Mouse (Mus musculus): Measurements from ENCODE around the gene Il12rb2. TPM values are rescaled to one million over a fixed set of nuclear protein-coding genes. Genes with fewer than 3 reads are reported as not detected.

Il12rb2 gene
- total RNA-seq, 1 experiment from 2014 or later, result 28.7 TPM

DNA sequence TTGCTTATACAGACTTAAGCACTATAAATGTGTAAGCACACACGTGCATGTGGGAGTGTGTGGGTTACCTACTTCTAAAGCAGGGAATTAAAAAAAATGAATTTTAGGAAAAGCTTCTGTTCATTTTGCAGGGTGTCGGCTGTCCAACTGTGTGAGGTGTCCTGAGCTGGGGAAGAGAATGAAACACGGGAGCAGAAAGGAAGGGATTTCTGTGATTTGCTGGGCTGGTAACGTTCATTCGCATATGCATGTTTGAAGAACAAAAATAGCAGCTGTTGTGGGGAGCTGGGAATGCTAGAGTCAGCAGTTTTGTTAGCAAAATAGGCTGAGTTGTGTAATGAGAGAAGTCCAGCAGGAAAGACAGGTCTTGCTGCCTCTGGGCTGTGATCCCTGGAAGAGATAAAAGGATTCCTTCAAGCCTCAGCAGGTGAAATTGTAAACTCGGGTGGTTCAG lies 75.3 kb downstream of the Il12rb2 start:
- ATAC-seq (replicated peaks; ENCODE audit: insufficient number of reproducible peaks, low FRiP score, low TSS enrichment, poor library complexity, severe bottlenecking), result no peak

DNA sequence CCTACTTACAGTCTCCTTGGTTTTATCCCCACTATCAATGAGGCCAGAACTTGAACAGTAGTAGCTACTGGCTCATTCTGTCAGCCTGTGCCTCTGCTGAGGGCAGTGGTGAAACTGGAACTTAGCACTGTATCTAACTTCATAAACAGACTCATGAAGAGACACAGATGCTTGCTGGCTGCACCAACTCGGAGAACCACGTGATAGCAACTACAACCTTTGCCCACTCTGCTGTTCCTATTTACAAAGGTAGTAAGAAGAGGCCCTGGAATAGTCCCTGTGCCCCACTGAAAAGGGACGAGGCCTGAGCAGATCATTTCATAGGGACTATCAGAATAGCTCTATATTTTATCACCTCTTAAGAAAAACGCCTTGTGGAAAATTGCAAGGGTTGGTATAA lies 75.7 kb downstream of the Il12rb2 start:
- no peak for ATAC-seq (replicated peaks; ENCODE audit: insufficient number of reproducible peaks, low FRiP score, low TSS enrichment, poor library complexity, severe bottlenecking)

DNA sequence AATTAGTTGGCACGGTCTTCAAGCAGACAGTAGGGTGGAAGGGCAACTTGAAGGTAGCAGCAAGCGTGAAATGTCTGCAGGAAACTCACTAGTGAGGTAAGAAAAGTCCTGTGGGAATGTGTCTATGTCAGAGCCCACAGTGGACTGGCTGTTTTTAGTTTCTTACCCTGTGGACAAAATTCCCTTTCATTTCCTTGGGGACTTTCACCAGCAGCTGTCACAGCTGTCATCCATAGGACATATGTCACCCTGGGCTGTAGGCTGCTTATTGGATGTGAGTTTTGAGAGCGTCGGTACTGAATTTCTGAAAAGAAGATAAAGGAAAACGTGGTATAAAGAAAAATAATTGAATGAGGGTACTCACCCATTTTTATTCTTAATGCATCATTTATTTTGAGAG lies 77.2 kb downstream of the Il12rb2 start:
- no peak for ATAC-seq (replicated peaks; ENCODE audit: insufficient number of reproducible peaks, low FRiP score, low TSS enrichment, poor library complexity, severe bottlenecking)

DNA sequence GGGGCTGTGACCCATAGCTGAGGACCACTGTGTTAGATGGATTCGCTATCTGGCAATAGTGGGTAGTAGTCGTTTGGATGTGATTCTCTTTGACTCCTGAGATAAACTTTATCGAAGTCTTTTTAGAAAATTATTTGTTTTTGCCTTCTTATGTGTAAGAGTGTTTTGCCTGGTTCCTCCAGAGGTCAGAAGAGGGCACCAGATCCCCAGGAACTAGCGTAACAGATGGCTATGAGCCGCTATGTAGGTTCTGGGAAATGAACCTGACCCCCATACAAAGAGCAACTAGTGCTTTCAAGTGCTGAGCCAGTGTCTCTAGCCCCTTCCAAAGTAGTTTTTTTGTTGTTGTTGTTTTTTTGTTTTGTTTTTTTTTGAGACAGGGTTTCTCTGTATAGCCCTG lies 79.9 kb downstream of the Il12rb2 start:
- no peak for ATAC-seq (replicated peaks; ENCODE audit: insufficient number of reproducible peaks, low FRiP score, low TSS enrichment, poor library complexity, severe bottlenecking)

DNA sequence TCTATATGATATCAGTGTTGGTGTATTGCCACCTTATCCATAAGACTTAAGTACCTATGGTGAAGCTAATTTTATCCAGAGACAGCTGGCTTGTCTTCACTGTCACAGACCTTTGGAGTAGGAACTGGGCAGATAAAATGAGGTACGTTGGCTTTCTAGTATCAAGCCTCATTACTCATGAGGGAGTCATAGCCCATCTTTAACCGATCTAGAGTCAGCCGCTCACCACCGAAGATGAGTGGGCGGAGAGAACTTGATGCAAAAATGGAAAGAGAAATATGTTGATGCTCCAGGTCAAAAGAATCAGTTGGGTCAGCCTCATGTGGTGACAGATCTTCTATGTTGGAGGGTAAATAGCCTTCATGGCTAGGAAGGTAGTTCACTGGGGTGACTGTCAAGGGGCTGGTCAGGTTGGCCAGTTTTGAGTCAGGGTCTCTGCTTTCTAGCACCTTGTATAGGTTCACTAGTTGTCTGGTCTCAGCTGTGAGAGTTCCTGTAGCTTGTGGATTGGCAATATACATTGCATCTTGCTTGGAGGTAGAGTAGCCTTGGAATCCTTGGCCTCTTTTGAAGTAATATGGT lies 83.9 kb downstream of the Il12rb2 start:
- no peak for ATAC-seq (replicated peaks; ENCODE audit: insufficient number of reproducible peaks, low FRiP score, low TSS enrichment, poor library complexity, severe bottlenecking)

DNA sequence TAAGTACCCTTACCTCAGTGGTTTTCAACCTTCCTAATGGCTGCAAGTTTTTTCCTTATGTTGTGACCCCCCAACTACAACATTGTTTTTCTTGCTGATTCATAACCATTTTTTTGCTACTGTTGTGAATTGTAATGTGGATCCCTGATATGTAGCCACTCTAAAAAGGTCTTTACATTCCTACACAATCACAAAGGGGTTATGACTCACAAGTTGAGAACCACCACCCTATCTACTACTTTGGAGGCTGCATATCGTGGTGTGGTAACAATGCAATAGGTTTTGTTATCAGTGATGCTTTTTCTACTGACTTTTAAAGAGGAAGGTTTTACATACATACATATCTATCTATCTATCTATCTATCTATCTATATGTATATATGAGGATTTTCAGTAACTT lies 93.1 kb downstream of the Il12rb2 start:
- no peak for ATAC-seq (replicated peaks; ENCODE audit: insufficient number of reproducible peaks, low FRiP score, low TSS enrichment, poor library complexity, severe bottlenecking)

DNA sequence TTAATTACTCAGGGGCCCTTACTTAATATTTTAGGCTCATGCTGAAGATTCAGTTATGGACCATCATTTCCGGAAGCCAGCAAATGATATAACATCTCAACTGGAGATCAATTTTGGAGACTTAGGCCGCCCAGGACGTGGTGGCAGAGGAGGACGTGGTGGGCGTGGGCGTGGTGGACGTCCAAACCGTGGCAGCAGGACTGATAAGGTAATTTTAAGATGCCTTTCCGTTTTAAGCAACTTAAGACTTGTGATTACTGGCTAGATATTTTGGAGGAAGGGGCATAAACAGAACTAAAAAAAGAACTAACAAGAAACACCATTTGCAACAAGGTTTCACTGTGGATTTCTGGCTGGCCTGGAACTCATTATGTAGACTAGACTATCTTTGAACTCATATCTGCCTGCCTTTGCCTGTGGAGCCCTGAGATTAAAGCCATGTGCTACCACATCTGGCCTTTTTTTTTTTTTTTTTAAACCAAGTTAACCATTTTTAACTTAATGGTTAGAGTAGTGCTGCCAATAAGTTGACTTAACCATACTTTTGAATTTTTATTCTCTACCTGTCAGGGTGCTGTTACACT lies 94.3 kb downstream of the Il12rb2 start:
- ATAC-seq (replicated peaks; ENCODE audit: insufficient number of reproducible peaks, low FRiP score, low TSS enrichment, poor library complexity, severe bottlenecking), result no peak

DNA sequence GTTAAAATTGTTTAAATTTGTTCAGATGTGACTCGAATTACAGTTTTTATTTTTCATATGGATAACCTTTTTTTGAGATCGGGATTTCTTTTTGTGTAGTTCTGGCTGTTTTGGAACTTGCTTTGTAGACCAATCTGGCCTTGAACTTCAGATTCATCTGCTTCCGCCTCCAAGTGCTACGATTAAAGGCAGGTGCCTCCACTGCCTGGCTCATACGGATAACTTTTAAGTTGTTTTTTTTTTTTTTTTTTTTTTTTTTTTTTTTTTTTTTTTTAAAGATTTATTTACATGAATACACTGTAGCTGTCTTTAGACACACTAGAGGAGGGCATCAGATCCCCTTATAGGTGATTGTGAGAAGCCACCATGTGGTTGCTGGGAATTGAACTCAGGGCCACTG lies 98.0 kb downstream of the Il12rb2 start:
- no peak for ATAC-seq (replicated peaks; ENCODE audit: insufficient number of reproducible peaks, low FRiP score, low TSS enrichment, poor library complexity, severe bottlenecking)

DNA sequence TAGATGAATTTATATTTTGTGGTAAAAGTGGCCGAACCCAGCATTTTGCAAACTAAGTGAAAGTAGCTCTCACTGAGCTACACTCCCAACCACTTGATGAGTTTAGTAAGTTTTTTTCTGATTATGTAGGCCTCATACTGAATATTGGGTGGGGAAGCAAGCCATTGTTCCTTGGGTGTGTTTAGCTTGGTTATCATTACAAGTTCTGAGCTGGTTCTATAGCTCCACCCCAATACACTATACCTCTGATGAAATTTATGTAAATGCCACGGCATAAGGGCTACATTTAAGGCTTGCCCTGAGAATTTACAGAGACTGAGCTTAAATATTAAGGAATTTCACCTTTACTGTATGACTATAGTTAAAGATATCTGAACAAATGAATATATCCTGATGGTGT lies 106.5 kb downstream of the Il12rb2 start:
- ATAC-seq (replicated peaks; ENCODE audit: insufficient number of reproducible peaks, low FRiP score, low TSS enrichment, poor library complexity, severe bottlenecking), result no peak

DNA sequence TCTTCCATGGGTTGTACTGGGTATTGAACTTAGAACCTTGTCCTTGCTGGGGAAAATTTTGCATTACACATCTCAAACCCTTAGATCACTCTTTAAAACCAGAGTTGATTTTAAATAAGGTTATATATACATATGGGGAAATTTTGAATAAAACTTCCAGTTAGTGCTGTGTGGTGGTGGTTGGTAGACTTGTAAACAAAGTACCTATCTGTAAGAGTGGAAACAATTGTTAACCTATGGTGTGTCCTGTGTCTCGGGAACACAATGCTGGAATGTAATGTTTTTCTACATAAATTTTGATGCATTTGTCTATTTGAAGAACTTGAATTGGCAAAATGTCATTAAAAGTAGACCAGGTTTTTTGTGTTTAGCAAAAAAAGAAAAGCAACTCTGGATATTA lies 107.0 kb downstream of the Il12rb2 start:
- no peak for ATAC-seq (replicated peaks; ENCODE audit: insufficient number of reproducible peaks, low FRiP score, low TSS enrichment, poor library complexity, severe bottlenecking)

DNA sequence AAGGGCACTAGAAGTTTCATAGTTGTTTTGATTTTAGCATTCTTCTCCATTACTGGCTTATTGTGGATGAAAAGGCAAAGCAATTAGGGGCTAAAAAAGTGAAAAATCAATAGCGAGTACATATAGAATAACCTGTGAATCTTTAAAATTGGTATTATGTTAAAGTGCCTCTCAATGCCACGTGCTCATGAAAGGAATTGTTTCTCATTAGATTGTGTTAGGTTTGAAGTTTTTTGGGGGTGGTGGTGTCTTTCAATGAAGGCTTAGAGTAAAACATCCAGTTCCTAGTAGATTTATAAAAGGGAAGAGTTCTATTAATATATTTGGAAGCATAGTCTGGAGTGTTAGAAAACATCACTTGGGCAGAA lies 107.8 kb downstream of the Il12rb2 start:
- ATAC-seq (replicated peaks; ENCODE audit: insufficient number of reproducible peaks, low FRiP score, low TSS enrichment, poor library complexity, severe bottlenecking), result no peak

DNA sequence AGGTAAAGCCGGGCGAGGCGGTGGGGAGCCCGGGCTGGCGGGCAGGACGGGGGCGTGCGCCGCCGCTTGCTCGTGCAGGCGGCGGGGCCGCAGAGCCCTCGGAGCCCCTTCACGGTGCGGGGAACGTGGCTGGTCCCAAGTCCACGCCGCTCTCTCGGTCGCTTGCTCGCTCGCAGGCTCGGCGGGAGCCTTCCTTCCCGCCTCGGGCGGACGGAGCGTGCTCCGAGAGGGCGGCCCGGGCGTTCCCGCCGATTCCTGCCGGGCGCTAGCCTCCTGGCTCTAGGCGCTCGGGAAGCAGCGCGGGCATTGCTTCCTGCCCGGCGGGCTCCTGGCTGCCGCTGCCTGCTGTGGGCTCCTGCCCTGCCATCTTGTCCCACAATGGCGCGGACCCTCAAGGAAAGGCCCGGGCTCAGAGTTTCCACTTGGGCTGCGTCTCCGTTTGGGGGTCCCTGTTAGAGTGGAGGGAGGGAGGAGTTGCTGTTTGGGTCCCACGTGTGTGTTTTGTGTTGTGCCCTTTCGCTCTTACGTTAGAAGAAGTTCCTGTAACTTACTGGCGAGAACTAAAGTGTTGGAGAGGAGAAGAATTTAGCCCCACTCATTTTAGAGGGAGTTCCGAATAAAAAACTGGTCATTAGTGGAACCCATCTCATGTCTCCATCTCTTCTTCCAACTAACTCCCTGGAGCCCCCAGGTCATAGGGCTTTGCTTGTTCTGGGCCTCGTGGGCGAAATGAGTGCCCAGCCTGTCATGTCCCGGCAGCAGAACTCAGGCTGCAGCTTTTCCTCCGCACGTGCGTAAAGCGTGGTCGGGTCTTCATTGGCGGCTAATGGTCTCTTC lies 108.4 kb downstream of the Il12rb2 start:
- 0 out of 2 replicates have a peak, but pooled peaks have one; percentile 15 for ATAC-seq (replicated peaks; ENCODE audit: insufficient number of reproducible peaks, low FRiP score, low TSS enrichment, poor library complexity, severe bottlenecking)

DNA sequence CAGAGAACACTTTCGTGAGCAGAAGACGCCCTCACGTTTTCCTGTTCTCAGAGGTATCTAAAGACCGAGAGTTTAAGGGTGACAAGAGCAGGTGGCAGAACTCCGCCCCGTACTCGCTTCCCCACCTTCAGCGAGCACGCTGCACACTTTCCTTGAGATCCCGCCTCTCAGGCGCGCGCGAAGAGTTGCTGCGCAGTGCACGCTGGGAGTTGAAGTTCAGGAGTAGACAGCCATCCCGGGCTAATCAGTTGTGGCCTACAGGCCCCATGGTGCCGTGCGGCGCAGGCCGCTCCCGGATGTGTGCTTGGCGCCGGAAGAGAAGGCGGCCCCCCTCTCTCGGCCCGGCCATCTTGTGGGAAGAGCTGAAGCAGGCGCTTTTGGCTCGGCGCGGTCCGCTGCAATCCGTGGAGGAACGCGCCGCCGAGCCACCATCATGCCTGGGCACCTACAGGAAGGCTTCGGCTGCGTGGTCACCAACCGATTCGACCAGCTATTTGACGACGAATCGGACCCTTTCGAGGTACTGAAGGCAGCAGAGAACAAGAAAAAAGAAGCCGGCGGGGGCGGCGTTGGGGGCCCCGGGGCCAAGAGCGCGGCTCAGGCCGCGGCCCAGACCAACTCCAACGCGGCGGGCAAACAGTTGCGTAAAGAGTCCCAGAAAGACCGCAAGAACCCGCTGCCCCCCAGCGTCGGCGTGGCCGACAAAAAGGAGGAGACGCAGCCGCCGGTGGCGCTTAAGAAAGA lies 109.2 kb downstream of the Il12rb2 start:
- ATAC-seq (replicated peaks; ENCODE audit: insufficient number of reproducible peaks, low FRiP score, low TSS enrichment, poor library complexity, severe bottlenecking), result peak; percentile 98

DNA sequence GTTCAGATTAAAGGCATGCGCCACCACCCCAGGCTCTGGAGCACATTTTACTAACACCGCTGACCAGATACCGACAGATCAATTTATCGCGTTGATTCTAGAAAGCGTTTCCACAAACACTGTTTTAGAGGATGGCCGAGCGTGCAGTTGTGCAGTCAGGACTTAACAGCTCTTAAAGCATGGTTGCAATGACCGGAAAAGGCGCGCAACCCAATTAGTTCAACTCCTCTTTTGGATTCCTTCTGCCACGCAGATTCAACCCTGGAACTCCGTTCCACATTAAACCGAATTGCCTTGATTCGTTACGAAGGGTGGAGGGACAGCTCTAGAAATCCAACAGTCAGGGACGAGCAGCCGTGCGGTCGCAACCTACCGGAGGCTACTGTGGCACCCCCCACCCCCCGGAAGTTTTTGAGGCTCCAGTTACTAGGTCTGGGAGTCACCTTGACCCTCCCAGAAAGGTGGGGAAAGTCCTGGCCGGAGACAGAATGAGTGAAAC lies 109.8 kb downstream of the Il12rb2 start:
- no peak for ATAC-seq (replicated peaks; ENCODE audit: insufficient number of reproducible peaks, low FRiP score, low TSS enrichment, poor library complexity, severe bottlenecking)

DNA sequence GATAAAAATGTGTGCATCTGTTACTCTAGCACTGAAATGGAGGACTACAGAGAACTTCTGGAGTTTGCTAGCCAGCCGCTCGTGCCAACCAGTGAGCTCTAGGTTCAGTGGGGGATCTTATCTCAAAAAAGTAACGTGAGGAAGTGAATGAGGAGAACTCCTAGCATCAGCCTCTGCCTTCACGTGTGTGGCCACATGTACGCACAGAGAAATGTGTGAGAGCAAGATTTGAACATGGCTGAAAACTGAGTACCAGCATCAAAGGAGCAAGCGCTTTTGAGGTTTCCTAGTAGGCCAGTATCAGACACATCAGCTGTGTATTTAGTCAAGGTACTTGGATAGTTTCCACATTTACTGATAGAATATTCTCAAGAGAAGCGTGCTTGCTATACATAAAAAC lies 111.1 kb downstream of the Il12rb2 start:
- ATAC-seq (replicated peaks; ENCODE audit: insufficient number of reproducible peaks, low FRiP score, low TSS enrichment, poor library complexity, severe bottlenecking), result no peak

DNA sequence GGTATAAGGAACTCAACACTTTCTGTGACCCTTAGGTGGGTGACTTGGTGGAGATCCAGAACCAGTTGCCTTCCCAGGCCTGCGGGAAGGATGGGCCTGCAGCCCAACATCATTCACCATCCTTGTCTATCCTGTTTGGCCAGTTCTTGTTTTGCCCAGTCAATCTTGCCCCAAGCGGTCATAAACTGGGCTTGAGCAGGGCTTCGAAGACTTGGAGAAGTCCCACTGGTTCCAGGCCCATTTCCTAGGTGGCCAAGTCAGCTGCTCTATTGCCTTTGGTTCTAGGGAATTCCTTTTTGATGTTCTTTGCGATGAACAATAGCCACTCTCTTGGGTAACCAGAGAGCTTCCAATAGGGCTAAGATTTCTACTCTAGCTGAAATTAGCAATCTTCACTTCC lies 124.9 kb downstream of the Il12rb2 start:
- ATAC-seq (replicated peaks; ENCODE audit: insufficient number of reproducible peaks, low FRiP score, low TSS enrichment, poor library complexity, severe bottlenecking), result no peak

DNA sequence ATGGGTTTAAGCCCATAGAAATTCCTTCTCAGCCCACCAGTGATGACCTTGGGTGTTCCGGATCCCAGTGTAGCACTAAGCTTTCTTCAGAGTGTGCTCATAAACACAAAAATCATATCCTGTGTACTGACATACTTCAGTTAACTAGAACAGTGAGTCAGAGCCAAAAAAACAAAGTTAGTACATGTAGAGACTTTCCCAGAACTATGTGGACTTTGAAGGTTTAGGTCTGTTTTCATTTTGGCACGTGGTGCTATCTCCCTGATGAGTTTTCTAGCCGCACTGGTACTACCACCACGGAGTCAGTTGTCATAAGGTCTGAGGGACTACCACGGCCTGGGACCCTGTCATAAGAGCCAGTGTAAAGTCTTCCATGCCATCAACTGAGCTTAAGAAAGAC lies 131.5 kb downstream of the Il12rb2 start:
- ATAC-seq (replicated peaks; ENCODE audit: insufficient number of reproducible peaks, low FRiP score, low TSS enrichment, poor library complexity, severe bottlenecking), result no peak

DNA sequence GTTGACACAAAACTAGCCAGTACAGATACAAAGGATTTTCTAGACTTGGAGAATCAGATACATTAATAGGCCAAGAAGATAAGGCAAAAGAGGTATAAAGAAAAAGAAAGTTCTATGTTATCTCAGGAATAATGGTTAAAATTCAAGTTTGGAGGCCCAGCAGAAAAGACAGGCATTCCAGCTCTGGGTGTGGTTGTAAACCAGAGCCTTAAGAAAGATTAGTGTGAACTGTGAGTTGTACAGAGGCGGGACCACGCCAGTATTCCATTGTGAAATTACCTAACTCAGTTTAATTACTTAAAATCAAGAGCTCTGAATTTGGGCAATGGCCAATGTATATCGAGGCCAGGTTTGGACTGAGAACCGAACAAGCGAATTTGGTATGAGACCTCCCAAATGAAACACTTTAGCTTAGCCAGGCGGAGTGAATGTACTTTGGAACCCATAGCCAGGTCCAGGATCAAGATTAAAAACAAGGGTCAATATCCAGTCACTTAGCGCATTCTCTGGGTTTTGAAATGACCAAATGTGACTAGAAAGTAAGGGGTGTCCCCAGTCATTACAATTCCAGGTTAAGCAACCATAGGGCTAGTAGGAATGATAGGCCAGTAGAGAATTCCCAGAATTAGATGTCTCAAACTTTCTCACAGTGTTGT lies 132.1 kb downstream of the Il12rb2 start:
- ATAC-seq (replicated peaks; ENCODE audit: insufficient number of reproducible peaks, low FRiP score, low TSS enrichment, poor library complexity, severe bottlenecking), result no peak

All from monocyte, adult 5-6 weeks (primary cell).